9 mouse cellular contexts compared by ENCODE assay signal in genomic region chr5:129602071-129602487, GRCm38 (mm10). TPM values are rescaled to one million over a fixed set of nuclear protein-coding genes. Genes with fewer than 3 reads are reported as not detected.
DNase-seq lines count a peak whose midpoint lies in the region; ATAC-seq lines count a peak whose summit lies in the region.
"Had no signal": no experiment of that assay in that cellular context is flagged by ENCODE, and none has a peak within 500 bp of the region (broad histone marks: within the 10 kb centered on the region; RNA-seq: fewer than 3 reads in every experiment).

No protein-coding gene starts in this region.

- H3K9me3 ChIP-seq in midbrain, embryonic 10.5 days (replicated peaks), result 0 out of 2 replicates have a peak, but pooled peaks cover 2% of the 10 kb centered on the region
- no peaks in the 10 kb centered on the region; the same call in 1 of the 2 replicates for H3K9me3 ChIP-seq in midbrain, embryonic 16.5 days (replicated peaks; ENCODE audit: control insufficient read depth, low read length, poor library complexity, severe bottlenecking)
- no peaks in the 10 kb centered on the region for H3K9me3 ChIP-seq in embryonic facial prominence, embryonic 11.5 days (replicated peaks; ENCODE audit: control insufficient read depth, low read length)
- H3K9me3 ChIP-seq: limb, embryonic 12.5 days had no signal

- no peak overlapping the region for H3K9ac ChIP-seq in midbrain, embryonic 16.5 days (ENCODE audit: low read depth, low read length)
- H3K9ac ChIP-seq in embryonic facial prominence, embryonic 11.5 days (replicated peaks; ENCODE audit: low read length), result no peak overlapping the region
- H3K9ac ChIP-seq: limb, embryonic 12.5 days had no signal

- WGBS in midbrain, embryonic 10.5 days, result 38% methylated on average over 16 of the region's 16 CpGs
- 27% methylated on average over 16 of the region's 16 CpGs for WGBS in midbrain, embryonic 16.5 days
- 24% methylated on average over 16 of the region's 16 CpGs for WGBS in embryonic facial prominence, embryonic 11.5 days

- peaks cover 51% of the 10 kb centered on the region for H3K36me3 ChIP-seq in midbrain, embryonic 10.5 days
- H3K36me3 ChIP-seq in midbrain, embryonic 16.5 days (ENCODE audit: control insufficient read depth, insufficient read depth, low read length), result peaks cover 14% of the 10 kb centered on the region; the same call in 1 of the 2 replicates
- H3K36me3 ChIP-seq in embryonic facial prominence, embryonic 11.5 days (replicated peaks; ENCODE audit: control insufficient read depth, insufficient read depth, low read depth, low read length), result no peaks in the 10 kb centered on the region; the same call in 1 of the 2 replicates

- no peak overlapping the region for H3K27ac ChIP-seq in midbrain, embryonic 10.5 days (replicated peaks)
- no peak overlapping the region for H3K27ac ChIP-seq in midbrain, embryonic 16.5 days (ENCODE audit: low read length)
- H3K27ac ChIP-seq in embryonic facial prominence, embryonic 11.5 days (replicated peaks; ENCODE audit: low read depth, low read length), result no peak overlapping the region
- H3K27ac ChIP-seq: limb, embryonic 12.5 days had no signal

- ATAC-seq in midbrain, embryonic 16.5 days, result no peak
- ATAC-seq in embryonic facial prominence, embryonic 11.5 days (replicated peaks; ENCODE audit: insufficient number of reproducible peaks, low FRiP score, low TSS enrichment, low read depth), result no peak

- H3K27me3 ChIP-seq in midbrain, embryonic 10.5 days (ENCODE audit: low read depth, poor library complexity, severe bottlenecking), result no peaks in the 10 kb centered on the region
- no peaks in the 10 kb centered on the region for H3K27me3 ChIP-seq in midbrain, embryonic 16.5 days (ENCODE audit: control insufficient read depth, insufficient read depth, low read depth, low read length)
- no peaks in the 10 kb centered on the region for H3K27me3 ChIP-seq in embryonic facial prominence, embryonic 11.5 days (ENCODE audit: control insufficient read depth, insufficient read depth, low read length)
- H3K27me3 ChIP-seq: limb, embryonic 12.5 days had no signal

- peak overlapping the region; percentile 33 for H3K4me3 ChIP-seq in midbrain, embryonic 10.5 days
- no peak overlapping the region for H3K4me3 ChIP-seq in midbrain, embryonic 16.5 days (ENCODE audit: low read depth, low read length)
- H3K4me3 ChIP-seq in embryonic facial prominence, embryonic 11.5 days (ENCODE audit: low read depth, low read length), result no peak overlapping the region
- H3K4me3 ChIP-seq: limb, embryonic 12.5 days had no signal

- DNase-seq in adrenal gland, adult 2 months, result peak; percentile 21
- no peak for DNase-seq in adrenal gland, adult 8-10 months
- peak; percentile 33 for DNase-seq in midbrain, embryonic 10.5 days (ENCODE audit: low spot score)
- DNase-seq in embryonic facial prominence, embryonic 11.5 days (ENCODE audit: low spot score), result peak; percentile 51
- peak; percentile 22 for DNase-seq in lung, postnatal 36 days
- DNase-seq in layer of hippocampus, postnatal 10 days (ENCODE audit: low spot score in 2 of 2), result no peak
- no peak for DNase-seq in gastrocnemius, postnatal 36 days

- intact Hi-C loops in gastrocnemius, postnatal 36 days (cut with DNase I), result no loop called here

- H3K4me1 ChIP-seq in midbrain, embryonic 10.5 days, result no peaks in the 10 kb centered on the region
- H3K4me1 ChIP-seq in midbrain, embryonic 16.5 days (ENCODE audit: control insufficient read depth, insufficient read depth, low read length), result no peaks in the 10 kb centered on the region
- H3K4me1 ChIP-seq in embryonic facial prominence, embryonic 11.5 days (ENCODE audit: control insufficient read depth, insufficient read depth, low read length), result no peaks in the 10 kb centered on the region
- H3K4me1 ChIP-seq: limb, embryonic 12.5 days had no signal

- no peak overlapping the region for H3K4me2 ChIP-seq in midbrain, embryonic 16.5 days (ENCODE audit: low read length)
- no peak overlapping the region for H3K4me2 ChIP-seq in embryonic facial prominence, embryonic 11.5 days (ENCODE audit: low read depth, low read length)
- H3K4me2 ChIP-seq: limb, embryonic 12.5 days had no signal

RNA-seq across cellular contexts. Expression of gene Mmp17, which starts 18.1 kb away (rescaled TPM):
- total RNA-seq in adrenal gland, adult 2 months (2021), result 1 to 10 TPM in 1 of 2 experiments, under 1 TPM in 1; 0.81 to 1.1 TPM
- 2.4 and 2.7 TPM in 2 replicates for polyA plus RNA-seq in adrenal gland, adult 2 months (2012; rRNA removed)
- 1 to 10 TPM in 3 of 4 experiments, under 1 TPM in 1; 0.70 to 1.7 (median 1.2) TPM for total RNA-seq in adrenal gland, adult 8-10 months (2022)
- 3.7 and 5.1 TPM in 2 replicates for polyA plus RNA-seq in midbrain, embryonic 10.5 days (2016; fragmentation: Nextera tagmentation; extraction: Ambion mirVana)
- polyA plus RNA-seq in midbrain, embryonic 16.5 days (2015; fragmentation: Nextera tagmentation; extraction: Ambion mirVana), result 11.1 and 11.7 TPM in 2 replicates
- 1.5 TPM in 2 replicates for polyA plus RNA-seq in embryonic facial prominence, embryonic 11.5 days (2014; fragmentation: Nextera tagmentation; extraction: Ambion mirVana)
- 10 to 100 TPM; 53.0 to 56.7 TPM for total RNA-seq in layer of hippocampus, postnatal 10 days (2021)
- under 1 TPM; 0.20 to 0.44 TPM for total RNA-seq in gastrocnemius, postnatal 36 days (2021)

Comparison
In these comparisons a context has a peak if more than half of its experiments do, and no peak if none do; other contexts are left out.
1. DNase-seq: peak in adrenal gland, adult 2 months (single experiment), midbrain, embryonic 10.5 days (single experiment), embryonic facial prominence, embryonic 11.5 days (single experiment) and lung, postnatal 36 days (single experiment); none in adrenal gland, adult 8-10 months (single experiment), layer of hippocampus, postnatal 10 days (0 of 2) and gastrocnemius, postnatal 36 days (0 of 2).
2. RNA of gene Mmp17, which starts 18.1 kb away (total RNA-seq): 53.0 to 56.7 TPM in layer of hippocampus, postnatal 10 days; 0.70 to 1.7 TPM in adrenal gland, adult 8-10 months, 0.81 to 1.1 TPM in adrenal gland, adult 2 months and 0.20 to 0.44 TPM in gastrocnemius, postnatal 36 days; every median in the first group is over 10 times any median in the second.